Mouse (Mus musculus) 3T3-L1 (cell line): ENCODE results near the gene Btnl2.

Experiments
- DNase-seq: peaks from one replicate; pipeline ENCODE4 v3.0.0-alpha.2; 2015; ENCODE audit warnings: low read depth, low spot score

Gene Btnl2

DNA sequence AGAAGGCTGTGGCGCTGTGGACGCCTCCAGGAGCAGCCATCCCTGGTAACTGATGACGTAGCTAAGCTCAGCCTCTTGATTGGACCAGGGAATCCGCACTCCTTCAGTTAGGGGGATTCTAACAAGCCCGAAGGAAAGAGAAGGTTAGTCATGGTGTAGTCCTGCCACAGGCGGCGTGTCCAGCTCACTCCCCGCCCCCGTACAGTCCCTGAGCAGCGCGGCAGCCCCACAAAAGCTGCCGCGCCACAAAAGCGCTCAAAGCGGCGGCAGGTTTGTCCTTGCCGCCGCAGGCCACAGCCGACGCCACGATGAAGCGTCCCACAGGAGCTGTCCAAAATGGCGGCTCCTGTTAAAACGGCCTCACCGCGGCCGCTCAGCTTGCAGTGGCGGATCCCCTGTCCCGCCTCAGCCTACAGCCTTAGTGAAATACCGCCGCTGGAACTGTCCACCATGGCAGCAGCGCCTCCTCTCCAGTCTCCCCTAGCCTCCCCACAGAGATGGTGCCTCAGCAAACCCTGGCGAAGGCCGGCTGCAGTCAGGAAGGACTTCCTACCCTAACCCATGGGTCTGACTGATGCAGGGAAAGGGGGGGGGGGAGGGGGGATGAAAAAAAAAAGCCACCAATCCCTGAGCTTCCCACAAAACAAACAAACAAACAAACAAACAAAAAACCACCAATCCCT lies 44.2 kb downstream of the Btnl2 start, which contains the start of gene BC051142:
TSS of gene BC051142 (plus strand) at position 110 of the 683 bp plus-strand sequence.
- DNase-seq: no peak

DNA sequence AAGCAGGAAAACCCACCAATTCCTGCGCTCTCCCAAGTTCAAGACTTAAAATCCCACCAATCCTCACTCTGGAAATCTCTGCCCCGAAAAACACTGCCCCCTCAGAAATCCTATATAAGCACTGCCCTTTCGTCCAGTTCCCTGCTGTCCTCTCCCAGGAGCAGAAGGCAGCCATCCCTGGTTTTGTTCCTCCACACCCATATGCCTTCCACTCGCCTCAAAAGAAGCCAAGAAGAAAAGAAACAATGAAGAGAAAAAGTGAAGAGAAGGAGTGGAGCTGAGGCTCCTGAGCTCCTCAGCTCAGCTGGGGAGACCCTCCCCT lies 44.7 kb downstream of the Btnl2 start:
- no peak for DNase-seq

DNA sequence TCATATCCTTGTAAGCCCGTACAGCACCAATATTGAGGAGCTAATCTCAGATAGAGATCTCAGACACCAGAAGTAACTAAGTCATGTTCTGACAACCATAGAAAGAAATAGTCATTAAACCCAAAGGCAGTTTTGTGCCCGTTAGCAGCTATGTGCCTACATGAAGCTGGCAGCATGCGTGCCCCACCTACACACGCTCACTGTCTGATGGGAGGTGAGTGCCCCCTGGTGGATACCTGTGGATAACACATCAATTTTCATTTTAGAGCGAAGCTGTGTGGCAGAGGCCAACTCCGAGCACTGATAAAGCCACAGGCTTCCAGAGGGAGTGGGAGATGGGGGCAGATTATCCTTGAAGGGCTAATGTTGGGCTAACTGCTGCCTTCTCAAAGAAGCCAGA lies 56.5 kb downstream of the Btnl2 start:
- DNase-seq: peak; percentile 53
